Mouse (Mus musculus): ENCODE results near the gene Tmc8.

GRCm38 (mm10) chr11:117741128-117741527 is 40.7 kb upstream of the Tmc8 start:
- TF ChIP-seq CTCF (IDR thresholded peaks at IDR 0.05; ENCODE audit: borderline replicate concordance, extremely low read depth, insufficient read depth, insufficient read length) = no peak
- TF ChIP-seq POLR2A (IDR thresholded peaks at IDR 0.05; ENCODE audit: borderline replicate concordance, extremely low read depth, insufficient read depth, insufficient read length, poor library complexity, severe bottlenecking) = no peak

All from brain, embryonic 14.5 days (tissue).